In genomic region chr5:98184281-98184910, GRCm38 (mm10) we compare ENCODE assay signal across 9 mouse cellular contexts. TPM values are rescaled to one million over a fixed set of nuclear protein-coding genes. Genes with fewer than 3 reads are reported as not detected.
DNase-seq lines count a peak whose midpoint lies in the region; ATAC-seq lines count a peak whose summit lies in the region.
"Had no signal": no experiment of that assay in that cellular context is flagged by ENCODE, and none has a peak within 500 bp of the region (broad histone marks: within the 10 kb centered on the region; RNA-seq: fewer than 3 reads in every experiment).

No protein-coding gene starts in this region.

- DNase-seq in cerebellum, adult 8-10 months: peak; percentile 28
- no peak for DNase-seq in cerebellum, postnatal 36 days
- no peak for DNase-seq in lung, postnatal 4 days
- DNase-seq in limb, embryonic 11.5 days (ENCODE audit: low spot score): peak; percentile 49
- DNase-seq in kidney, postnatal 10 days: no peak
- no peak for DNase-seq in spleen, postnatal 14 days (ENCODE audit: low spot score in 2 of 2)

- no peak overlapping the region for H3K4me3 ChIP-seq in lung, embryonic 15.5 days
- no peak overlapping the region for H3K4me3 ChIP-seq in limb, embryonic 11.5 days (ENCODE audit: low read depth, low read length)
- H3K4me3 ChIP-seq in neural tube, embryonic 13.5 days: peak overlapping the region; percentile 56

- H3K4me1 ChIP-seq in lung, embryonic 15.5 days: peaks cover 23% of the 10 kb centered on the region
- peaks cover 8% of the 10 kb centered on the region for H3K4me1 ChIP-seq in limb, embryonic 11.5 days (ENCODE audit: control insufficient read depth, insufficient read depth, low read length)
- H3K4me1 ChIP-seq in neural tube, embryonic 13.5 days (replicated peaks): peaks cover 75% of the 10 kb centered on the region

- no peak overlapping the region for H3K9ac ChIP-seq in lung, embryonic 15.5 days
- no peak overlapping the region for H3K9ac ChIP-seq in limb, embryonic 11.5 days (ENCODE audit: low read length)
- H3K9ac ChIP-seq in neural tube, embryonic 13.5 days: peak overlapping the region; percentile 46

- WGBS in lung, embryonic 15.5 days: 5% methylated on average over 17 of the region's 17 CpGs
- WGBS in limb, embryonic 11.5 days: 1% methylated on average over 17 of the region's 17 CpGs
- 6% methylated on average over 17 of the region's 17 CpGs for WGBS in neural tube, embryonic 13.5 days

- peak overlapping the region; percentile 89 for H3K4me2 ChIP-seq in lung, embryonic 15.5 days
- H3K4me2 ChIP-seq in limb, embryonic 11.5 days (ENCODE audit: low read depth, severe bottlenecking): no peak overlapping the region
- H3K4me2 ChIP-seq in neural tube, embryonic 13.5 days: peak overlapping the region; percentile 89

- no peak for ATAC-seq in lung, embryonic 15.5 days (ENCODE audit: borderline replicate concordance, extremely low read depth, low FRiP score, low TSS enrichment)
- ATAC-seq in limb, embryonic 11.5 days (ENCODE audit: insufficient number of reproducible peaks, low FRiP score, low TSS enrichment, low read depth): no peak
- ATAC-seq in neural tube, embryonic 13.5 days (ENCODE audit: low read depth): no peak

- no peaks in the 10 kb centered on the region for H3K36me3 ChIP-seq in lung, embryonic 15.5 days
- H3K36me3 ChIP-seq in limb, embryonic 11.5 days (ENCODE audit: control insufficient read depth, insufficient read depth, low read length): no peaks in the 10 kb centered on the region
- H3K36me3 ChIP-seq in neural tube, embryonic 13.5 days: no peaks in the 10 kb centered on the region

- no peak overlapping the region for H3K27ac ChIP-seq in lung, embryonic 15.5 days
- H3K27ac ChIP-seq in limb, embryonic 11.5 days (replicated peaks; ENCODE audit: low read depth, low read length): no peak overlapping the region
- H3K27ac ChIP-seq in neural tube, embryonic 13.5 days (replicated peaks): no peak overlapping the region

- H3K27me3 ChIP-seq in lung, embryonic 15.5 days: peaks cover 93% of the 10 kb centered on the region
- H3K27me3 ChIP-seq in limb, embryonic 11.5 days (ENCODE audit: control insufficient read depth, insufficient read depth, low read length): peaks cover 84% of the 10 kb centered on the region
- peaks cover 72% of the 10 kb centered on the region for H3K27me3 ChIP-seq in neural tube, embryonic 13.5 days

- no peaks in the 10 kb centered on the region for H3K9me3 ChIP-seq in lung, embryonic 15.5 days
- no peaks in the 10 kb centered on the region for H3K9me3 ChIP-seq in limb, embryonic 11.5 days (ENCODE audit: control insufficient read depth, low read length)
- no peaks in the 10 kb centered on the region for H3K9me3 ChIP-seq in neural tube, embryonic 13.5 days

RNA-seq across cellular contexts. Expression of gene Prdm8, which starts 17.4 kb away (rescaled TPM):
- 0.44 and 0.95 TPM in 2 replicates for polyA plus RNA-seq in lung, embryonic 15.5 days (2015; fragmentation: Nextera tagmentation; extraction: Ambion mirVana)
- 0.07 and 0.10 TPM in 2 replicates for polyA plus RNA-seq in limb, embryonic 11.5 days (2014; fragmentation: Nextera tagmentation; extraction: Ambion mirVana)
- 3.5 and 3.8 TPM in 2 replicates for polyA plus RNA-seq in neural tube, embryonic 13.5 days (2015; fragmentation: Nextera tagmentation; extraction: Ambion mirVana)
- polyA plus RNA-seq: liver, adult 2 months had no signal

Comparison
In these comparisons a context has a peak if more than half of its experiments do, and no peak if none do; other contexts are left out.
1. DNase-seq: peak in cerebellum, adult 8-10 months (single experiment) and limb, embryonic 11.5 days (single experiment); none in cerebellum, postnatal 36 days (0 of 2), lung, postnatal 4 days (0 of 2), kidney, postnatal 10 days (single experiment) and spleen, postnatal 14 days (0 of 2).